Mouse (Mus musculus): ENCODE measurements around the gene Ddc. TPM values are rescaled to one million over a fixed set of nuclear protein-coding genes. Genes with fewer than 3 reads are reported as not detected.

Gene Ddc
- polyA plus RNA-seq, 1 experiment: 0.78 TPM

DNA sequence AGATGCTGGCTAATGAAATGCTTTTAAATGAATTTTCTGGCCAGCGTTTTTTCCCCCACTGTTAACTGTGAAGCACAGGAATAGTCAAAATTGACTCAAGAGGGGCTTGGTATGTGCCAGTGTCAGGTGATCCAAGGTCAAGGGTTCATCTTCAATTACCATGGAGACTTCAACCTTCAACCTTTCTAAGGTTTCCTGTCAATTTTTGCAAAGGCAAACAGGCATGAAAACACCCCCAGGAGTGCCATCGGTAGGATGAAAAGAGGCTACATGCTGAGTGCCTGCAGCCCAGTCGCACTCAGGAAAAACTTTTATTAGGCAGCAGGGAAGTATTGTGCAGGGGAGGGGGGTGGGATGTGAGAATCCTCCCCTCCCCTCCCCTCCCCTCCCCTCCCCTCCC is 12.0 kb downstream of the Ddc start:
- peaks cover 6% of the 10 kb centered on the region; the same call in 1 of the 2 replicates for H3K4me1 ChIP-seq (replicated peaks; ENCODE audit: control insufficient read depth, insufficient read depth, low read length)
- H3K27me3 ChIP-seq (ENCODE audit: control insufficient read depth, insufficient read depth, low read length): no peaks in the 10 kb centered on the region
- H3K4me3 ChIP-seq (ENCODE audit: control insufficient read depth, insufficient read depth, low read length): no peak overlapping the region
- H3K36me3 ChIP-seq (ENCODE audit: control insufficient read depth, insufficient read depth, low read length): no peaks in the 10 kb centered on the region
- H3K27ac ChIP-seq (ENCODE audit: control insufficient read depth, insufficient read depth, low read length): no peak overlapping the region
- TF ChIP-seq CTCF (IDR thresholded peaks at IDR 0.05; ENCODE audit: borderline replicate concordance, control insufficient read depth, extremely low read depth, insufficient read depth, low read length, poor library complexity): no peak
- TF ChIP-seq POLR2A (IDR thresholded peaks at IDR 0.05; ENCODE audit: control insufficient read depth, extremely low read depth, insufficient read depth, low read length, poor library complexity): no peak
- no peak for DNase-seq
- WGBS: 51% methylated on average over 3 of the region's 3 CpGs

- Histone ChIP-seq H3K4me3 (ENCODE audit: control insufficient read depth, insufficient read depth, low read length) (no peak overlapping the region), H3K4me1 (replicated peaks; ENCODE audit: control insufficient read depth, insufficient read depth, low read length) (peaks cover 6% of the 10 kb centered on the region; the same call in 1 of the 2 replicates), H3K36me3 (ENCODE audit: control insufficient read depth, insufficient read depth, low read length) (no peaks in the 10 kb centered on the region), H3K27me3 (ENCODE audit: control insufficient read depth, insufficient read depth, low read length) (no peaks in the 10 kb centered on the region), H3K27ac (ENCODE audit: control insufficient read depth, insufficient read depth, low read length) (no peak overlapping the region)
- 93% methylated on average over 4 of the region's 4 CpGs for WGBS
- no peak for DNase-seq
- TF ChIP-seq CTCF (IDR thresholded peaks at IDR 0.05; ENCODE audit: borderline replicate concordance, control insufficient read depth, extremely low read depth, insufficient read depth, low read length, poor library complexity): no peak
- TF ChIP-seq POLR2A (IDR thresholded peaks at IDR 0.05; ENCODE audit: control insufficient read depth, extremely low read depth, insufficient read depth, low read length, poor library complexity): no peak
Observed at GRCm38 (mm10) chr11:11885246-11885643, 12.7 kb downstream of the Ddc start.

DNA sequence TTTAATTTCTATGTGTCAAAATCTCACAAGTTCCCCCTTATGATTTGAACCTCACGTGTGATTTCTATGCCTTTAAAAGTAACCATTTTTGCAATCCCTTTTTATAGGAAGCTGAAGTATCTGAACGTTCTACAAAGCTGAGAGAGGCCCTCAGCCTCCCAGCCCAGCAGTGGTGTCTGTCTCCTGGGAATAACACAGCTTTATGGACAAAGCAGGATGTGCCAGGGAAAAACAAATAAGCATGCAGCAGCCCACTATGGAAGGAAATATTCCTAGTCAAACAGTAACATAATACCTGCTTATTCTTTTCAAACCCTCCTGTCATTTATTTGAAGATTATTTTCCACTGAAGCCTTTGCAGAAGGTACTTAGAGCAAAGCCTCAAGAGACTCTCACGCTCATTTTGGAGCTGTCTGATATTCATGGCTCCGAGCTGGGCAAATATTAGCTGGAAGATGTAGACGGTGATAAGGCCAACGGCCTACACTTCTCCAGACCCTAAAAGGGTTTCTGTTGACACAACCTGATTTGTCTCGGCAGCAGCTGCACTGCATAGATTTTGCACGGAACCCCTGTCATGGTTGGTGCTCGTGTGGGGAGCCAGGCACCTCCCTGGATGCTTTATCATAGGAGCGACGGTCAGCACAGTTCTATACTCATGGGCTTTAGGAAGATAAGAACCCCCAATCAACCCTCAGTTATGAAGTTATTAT is 13.3 kb downstream of the Ddc start:
- Histone ChIP-seq H3K4me1 (replicated peaks; ENCODE audit: control insufficient read depth, insufficient read depth, low read length) (peaks cover 6% of the 10 kb centered on the region; the same call in 1 of the 2 replicates), H3K4me3 (ENCODE audit: control insufficient read depth, insufficient read depth, low read length) (no peak overlapping the region), H3K27ac (ENCODE audit: control insufficient read depth, insufficient read depth, low read length) (no peak overlapping the region), H3K27me3 (ENCODE audit: control insufficient read depth, insufficient read depth, low read length) (no peaks in the 10 kb centered on the region), H3K36me3 (ENCODE audit: control insufficient read depth, insufficient read depth, low read length) (no peaks in the 10 kb centered on the region)
- TF ChIP-seq CTCF (IDR thresholded peaks at IDR 0.05; ENCODE audit: borderline replicate concordance, control insufficient read depth, extremely low read depth, insufficient read depth, low read length, poor library complexity) (no peak), POLR2A (IDR thresholded peaks at IDR 0.05; ENCODE audit: control insufficient read depth, extremely low read depth, insufficient read depth, low read length, poor library complexity) (no peak)
- DNase-seq: no peak
- 88% methylated on average over 11 of the region's 11 CpGs for WGBS

DNA sequence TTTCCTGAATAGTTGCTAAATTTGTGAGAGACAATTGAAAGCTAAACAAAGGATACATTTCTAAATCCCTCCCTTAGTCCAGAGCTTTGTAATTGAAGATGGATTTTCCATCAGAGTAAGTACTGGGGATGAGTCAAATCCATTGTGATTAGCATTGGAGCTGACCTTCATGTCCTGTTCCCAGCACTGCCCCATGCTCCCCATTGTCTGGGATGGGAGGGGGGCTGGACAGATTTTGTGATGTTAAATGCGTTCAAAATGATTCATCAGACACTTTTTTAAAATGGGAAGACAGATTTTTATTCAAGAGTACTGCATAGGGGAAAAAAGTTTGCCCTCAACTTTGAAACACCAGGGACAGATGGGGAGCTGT is 16.2 kb downstream of the Ddc start:
- no peak overlapping the region for H3K27ac ChIP-seq (ENCODE audit: control insufficient read depth, insufficient read depth, low read length)
- no peaks in the 10 kb centered on the region for H3K27me3 ChIP-seq (ENCODE audit: control insufficient read depth, insufficient read depth, low read length)
- DNase-seq: no peak
- no peaks in the 10 kb centered on the region for H3K36me3 ChIP-seq (ENCODE audit: control insufficient read depth, insufficient read depth, low read length)
- no peak overlapping the region for H3K4me3 ChIP-seq (ENCODE audit: control insufficient read depth, insufficient read depth, low read length)
- H3K4me1 ChIP-seq (replicated peaks; ENCODE audit: control insufficient read depth, insufficient read depth, low read length): peaks cover 20% of the 10 kb centered on the region
- TF ChIP-seq CTCF (IDR thresholded peaks at IDR 0.05; ENCODE audit: borderline replicate concordance, control insufficient read depth, extremely low read depth, insufficient read depth, low read length, poor library complexity) (no peak), POLR2A (IDR thresholded peaks at IDR 0.05; ENCODE audit: control insufficient read depth, extremely low read depth, insufficient read depth, low read length, poor library complexity) (no peak)
- WGBS: 90% methylated on average over 1 of the region's 1 CpGs

DNA sequence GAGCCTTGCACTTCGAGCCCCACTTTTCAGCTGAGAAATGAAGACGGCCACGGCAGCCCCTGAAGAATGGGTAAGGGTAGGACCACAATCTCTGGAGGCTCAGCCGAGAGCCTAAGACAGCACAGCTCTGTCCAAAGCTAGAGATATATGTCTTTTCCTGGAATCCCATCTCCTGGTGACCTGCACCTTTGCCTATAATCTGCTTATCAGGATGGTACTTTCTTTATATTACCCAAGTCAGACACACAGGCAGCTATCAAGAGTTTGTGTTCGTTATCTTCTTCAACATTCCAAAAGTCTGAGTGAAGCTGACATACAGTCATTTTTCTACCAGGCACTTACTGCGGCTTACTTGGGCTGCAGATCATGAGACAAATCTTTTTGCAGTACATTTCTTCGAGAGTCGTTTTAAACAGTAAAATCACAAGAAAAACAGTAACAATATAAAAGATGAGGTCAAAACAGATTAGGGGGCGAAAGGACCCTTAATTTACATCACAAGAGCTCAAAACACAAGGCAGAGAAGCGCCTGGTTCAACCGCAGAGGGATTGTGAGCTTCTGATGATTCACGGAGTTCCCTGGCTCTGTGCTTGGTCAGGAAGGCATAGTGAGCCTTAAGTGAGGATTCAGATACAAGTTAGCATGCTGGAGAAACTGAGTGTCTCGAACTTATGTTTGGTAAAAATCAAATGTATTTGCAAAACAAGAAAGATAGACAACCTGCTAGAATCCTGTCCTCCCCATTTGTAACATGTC is 16.7 kb downstream of the Ddc start:
- H3K4me1 ChIP-seq (replicated peaks; ENCODE audit: control insufficient read depth, insufficient read depth, low read length): peaks cover 20% of the 10 kb centered on the region
- 96% methylated on average over 13 of the region's 13 CpGs for WGBS

GRCm38 (mm10) chr11:11880351-11880750 is 17.6 kb downstream of the Ddc start:
- peaks cover 18% of the 10 kb centered on the region for H3K4me1 ChIP-seq (replicated peaks; ENCODE audit: control insufficient read depth, insufficient read depth, low read length)
- TF ChIP-seq POLR2A (IDR thresholded peaks at IDR 0.05; ENCODE audit: control insufficient read depth, extremely low read depth, insufficient read depth, low read length, poor library complexity) (no peak), CTCF (IDR thresholded peaks at IDR 0.05; ENCODE audit: borderline replicate concordance, control insufficient read depth, extremely low read depth, insufficient read depth, low read length, poor library complexity) (no peak)
- H3K27ac ChIP-seq (ENCODE audit: control insufficient read depth, insufficient read depth, low read length): no peak overlapping the region
- no peaks in the 10 kb centered on the region for H3K36me3 ChIP-seq (ENCODE audit: control insufficient read depth, insufficient read depth, low read length)
- whole genome bisulfite sequencing: 94% methylated on average over 7 of the region's 7 CpGs
- no peak for DNase-seq
- no peaks in the 10 kb centered on the region for H3K27me3 ChIP-seq (ENCODE audit: control insufficient read depth, insufficient read depth, low read length)
- H3K4me3 ChIP-seq (ENCODE audit: control insufficient read depth, insufficient read depth, low read length): no peak overlapping the region

More for the DNA sequence above, 16.7 kb downstream of the Ddc start:
- Histone ChIP-seq H3K27me3 (ENCODE audit: control insufficient read depth, insufficient read depth, low read length) (no peaks in the 10 kb centered on the region), H3K36me3 (ENCODE audit: control insufficient read depth, insufficient read depth, low read length) (no peaks in the 10 kb centered on the region), H3K4me3 (ENCODE audit: control insufficient read depth, insufficient read depth, low read length) (no peak overlapping the region), H3K27ac (ENCODE audit: control insufficient read depth, insufficient read depth, low read length) (no peak overlapping the region)
- no peak for DNase-seq
- TF ChIP-seq POLR2A (IDR thresholded peaks at IDR 0.05; ENCODE audit: control insufficient read depth, extremely low read depth, insufficient read depth, low read length, poor library complexity) (no peak), CTCF (IDR thresholded peaks at IDR 0.05; ENCODE audit: borderline replicate concordance, control insufficient read depth, extremely low read depth, insufficient read depth, low read length, poor library complexity) (no peak)
